Mouse (Mus musculus) urinary bladder, adult 18-20 months (tissue): ENCODE results near the gene Arpc4.
"Not testable (repeated sequence)": the region's sequence is repeated elsewhere in the genome, so short reads cannot be mapped to it uniquely, and the experiment has no call there.

ENCODE experiments used
- DNase-seq, 2 experiments: peaks; one replicate each; pipeline ENCODE4 v3.0.0; 2022; ENCODE audit warnings: low spot score in 2 of 2, mixed read lengths in 2 of 2

Arpc4 gene

DNA sequence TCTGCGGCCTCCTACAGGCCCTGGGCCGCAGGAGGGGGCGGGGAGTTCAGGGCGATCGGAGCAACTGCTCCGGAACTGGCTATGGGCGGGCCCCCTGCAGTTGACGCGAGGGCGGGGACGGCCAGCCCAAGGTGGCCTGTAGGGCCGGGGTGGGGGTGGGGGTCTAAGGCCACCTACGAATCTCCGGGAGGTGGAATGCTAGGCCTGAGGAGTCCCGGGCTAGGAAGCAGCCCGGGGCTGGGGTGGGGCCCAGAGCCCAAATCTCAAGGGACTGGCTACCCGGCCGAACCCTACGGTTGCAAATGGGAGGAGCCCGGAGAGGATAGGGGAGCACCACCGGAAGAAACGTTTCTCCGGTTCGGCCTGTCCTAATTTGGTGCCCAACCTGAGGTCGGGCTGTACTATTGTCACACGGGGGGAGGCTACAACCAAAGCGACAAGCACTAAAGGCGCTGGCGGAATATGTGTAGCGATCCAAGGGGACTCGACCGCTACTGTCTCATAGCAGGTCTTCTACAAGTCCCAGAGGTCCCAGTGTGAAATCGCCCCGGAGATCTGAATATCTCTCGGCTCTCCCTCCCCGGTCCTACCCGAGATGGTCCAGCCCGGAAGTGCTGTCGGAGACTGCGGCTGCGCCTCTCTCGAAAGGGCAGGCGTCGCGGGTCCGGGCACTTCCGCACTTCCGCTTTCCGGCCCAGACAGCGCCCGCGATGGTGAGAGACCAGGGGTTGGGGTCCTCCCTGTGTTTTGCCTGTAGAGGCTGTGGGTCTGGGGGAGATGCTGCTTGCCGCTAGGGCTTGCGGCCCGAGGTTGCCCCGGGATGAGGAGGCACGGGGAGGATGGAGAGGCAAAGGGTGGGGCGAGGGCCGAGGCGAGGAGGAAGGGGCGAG, at the start of gene Arpc4, which contains the start of gene Tada3:
Arpc4 (plus strand) TSS at position 620 of the 890 bp plus-strand sequence.
Tada3 (minus strand) TSS at position 388 of the 890 bp plus-strand sequence.
- peak; percentile 85 to 89 for DNase-seq

DNA sequence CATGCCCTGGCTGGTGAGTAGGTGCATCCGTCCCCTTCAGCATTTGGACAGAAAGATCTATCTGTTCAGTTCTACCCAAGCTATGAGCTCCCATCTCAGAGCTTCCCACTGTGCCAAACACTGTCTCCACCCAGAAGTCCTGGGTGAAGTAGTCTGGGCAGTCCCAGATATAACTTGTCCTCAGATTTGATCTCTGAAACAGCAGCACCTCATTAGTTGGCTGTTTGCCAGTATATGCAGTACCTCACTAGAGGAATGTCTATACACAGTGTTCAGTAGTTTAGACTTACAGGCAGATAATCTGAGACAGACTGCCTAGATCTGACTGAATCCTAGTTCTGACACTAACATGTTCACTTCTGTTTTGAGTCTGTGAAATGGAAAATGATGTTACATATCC, 48.5 kb upstream of the Arpc4 start:
- DNase-seq: no peak

DNA sequence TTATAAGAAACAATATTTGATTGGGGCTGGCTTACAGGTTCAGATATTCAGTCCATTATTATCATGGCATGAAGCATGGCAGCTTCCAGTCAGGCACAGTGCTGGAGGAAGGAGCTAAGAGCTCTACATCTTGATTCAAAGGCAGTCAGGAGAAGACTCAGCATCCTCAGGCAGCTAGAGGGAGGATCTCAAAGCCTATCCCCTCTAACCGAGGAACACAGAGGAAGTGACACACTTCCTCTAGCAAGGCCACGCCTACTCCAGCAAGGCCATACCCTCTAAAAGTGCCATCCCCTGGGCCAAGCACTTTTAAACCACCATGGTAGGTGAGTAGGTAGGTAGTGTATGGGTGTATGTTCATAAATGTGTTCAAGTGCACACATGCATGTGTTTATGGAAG, 47.4 kb upstream of the Arpc4 start:
- no peak for DNase-seq

DNA sequence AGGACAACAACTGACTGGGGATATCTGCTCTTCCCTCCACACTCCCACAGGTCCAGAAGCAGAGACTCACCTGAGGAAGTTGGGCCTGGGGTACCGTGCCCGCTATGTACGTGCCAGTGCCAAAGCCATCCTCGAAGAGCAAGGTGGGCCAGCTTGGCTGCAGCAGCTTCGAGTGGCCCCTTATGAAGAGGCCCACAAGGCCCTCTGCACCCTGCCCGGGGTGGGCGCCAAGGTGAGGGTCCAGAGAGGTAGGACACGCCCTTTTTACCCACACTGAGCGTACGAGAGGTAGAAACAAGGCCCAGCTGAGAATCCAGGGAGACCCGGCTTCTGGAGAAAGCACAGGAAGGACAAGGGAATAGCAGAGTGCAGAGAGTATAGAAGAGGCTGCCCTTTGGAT, 46.2 kb upstream of the Arpc4 start:
- no peak for DNase-seq

DNA sequence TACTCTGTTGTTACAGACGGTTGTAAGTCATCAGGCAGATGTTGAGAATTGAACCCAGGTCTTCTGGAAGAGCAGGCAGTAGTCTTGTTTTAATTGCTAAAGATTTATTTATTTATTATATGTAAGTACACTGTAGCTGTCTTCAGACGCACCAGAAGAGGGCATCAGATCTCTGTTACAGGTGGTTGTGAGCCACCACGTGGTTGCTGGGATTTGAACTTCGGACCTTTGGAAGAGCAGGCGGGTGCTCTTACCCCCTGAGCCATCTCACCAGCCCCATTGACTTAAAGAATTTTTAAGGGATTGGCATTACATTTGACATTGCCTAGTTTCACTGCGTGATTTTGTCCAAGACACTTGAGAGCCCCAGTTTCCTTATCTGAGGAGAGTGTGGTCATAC, 45.2 kb upstream of the Arpc4 start:
- DNase-seq: not testable (repeated sequence)

DNA sequence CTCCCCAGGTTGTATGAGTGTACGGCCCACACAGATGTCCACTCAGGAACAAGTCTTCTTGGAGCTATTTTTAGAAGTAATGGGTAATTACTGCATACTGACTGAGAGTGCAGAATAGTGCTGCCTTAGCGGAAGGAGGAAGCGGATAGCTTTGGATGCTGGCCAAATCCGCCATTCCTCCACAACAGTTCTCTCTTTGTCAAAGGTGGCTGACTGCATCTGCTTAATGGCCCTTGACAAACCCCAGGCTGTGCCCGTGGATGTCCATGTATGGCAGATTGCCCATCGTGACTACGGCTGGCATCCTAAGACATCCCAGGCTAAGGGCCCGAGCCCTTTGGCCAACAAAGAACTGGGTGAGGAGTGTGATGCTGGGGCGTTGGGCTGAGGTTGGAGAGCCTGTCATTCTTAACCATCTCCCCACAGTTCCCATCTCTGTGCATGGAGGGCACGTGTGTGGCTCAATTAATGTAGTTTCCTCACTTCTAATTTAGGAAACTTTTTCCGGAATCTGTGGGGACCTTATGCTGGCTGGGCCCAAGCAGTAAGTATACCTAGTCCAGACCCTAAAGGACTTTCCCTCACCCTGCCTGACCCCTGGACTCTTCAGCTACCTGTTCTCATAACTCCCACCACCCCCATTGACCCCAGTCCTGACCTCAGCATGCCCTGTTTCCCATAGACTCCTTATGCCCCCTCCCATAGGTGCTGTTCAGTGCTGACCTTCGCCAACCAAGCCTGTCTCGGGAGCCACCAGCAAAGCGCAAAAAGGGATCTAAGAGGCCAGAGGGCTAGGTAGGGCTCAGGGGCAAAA, 44.6 kb upstream of the Arpc4 start:
- no peak for DNase-seq

DNA sequence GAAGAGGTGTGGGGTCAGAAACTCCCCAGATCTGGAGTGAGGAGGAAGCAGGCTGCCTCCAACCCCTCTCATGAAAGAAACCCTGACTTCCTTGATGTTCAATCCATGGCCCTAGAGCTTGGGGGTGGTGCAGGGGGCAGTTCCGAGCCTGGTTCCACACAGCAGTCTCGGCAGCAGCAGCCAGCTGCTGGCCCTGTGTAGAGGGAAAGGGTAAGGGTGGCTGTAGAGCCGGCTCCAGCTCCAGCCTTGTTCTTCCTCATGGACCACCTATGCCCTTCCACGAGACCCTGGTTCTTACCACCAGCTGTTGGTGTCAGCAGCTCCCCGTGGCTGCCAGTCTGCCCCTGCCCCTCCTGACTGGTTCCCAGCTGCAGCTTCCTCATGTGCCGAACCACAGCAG, 43.7 kb upstream of the Arpc4 start:
- no peak for DNase-seq

DNA sequence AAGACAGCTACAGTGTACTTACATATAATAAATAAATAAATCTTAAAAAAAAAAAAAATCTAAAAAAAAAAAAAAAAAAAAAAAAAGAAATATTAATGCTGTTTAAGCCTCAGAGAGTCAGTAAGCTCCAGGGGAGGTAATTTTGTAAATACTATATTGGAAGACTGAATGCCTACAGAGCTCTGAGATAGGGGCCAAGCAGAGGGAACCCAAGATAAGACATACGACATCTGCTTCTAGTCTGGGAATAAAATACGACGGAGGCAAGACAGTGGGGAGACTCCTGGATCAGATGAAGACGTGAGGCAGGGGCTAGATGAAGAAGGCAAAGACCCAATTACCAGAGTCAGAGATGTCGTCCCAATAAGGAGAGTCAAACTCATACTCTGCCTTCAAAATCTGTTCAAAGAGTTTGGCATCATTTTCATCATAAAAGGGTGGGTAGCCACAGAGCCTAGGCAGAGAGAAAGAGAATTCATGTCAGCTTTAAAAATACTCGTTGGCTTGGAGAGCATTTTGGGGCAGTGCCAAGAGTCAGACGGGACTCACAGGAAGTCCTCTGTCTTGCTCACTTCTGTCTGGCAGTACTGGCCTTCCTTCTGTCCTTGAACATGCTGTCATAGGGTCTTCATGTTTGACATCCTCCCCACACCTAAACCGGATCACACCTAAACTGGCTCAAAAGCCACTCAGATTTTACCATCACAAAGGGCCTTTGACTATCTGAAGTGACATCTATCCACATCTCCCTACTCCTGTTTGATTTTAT, 40.9 kb upstream of the Arpc4 start:
- no peak for DNase-seq

DNA sequence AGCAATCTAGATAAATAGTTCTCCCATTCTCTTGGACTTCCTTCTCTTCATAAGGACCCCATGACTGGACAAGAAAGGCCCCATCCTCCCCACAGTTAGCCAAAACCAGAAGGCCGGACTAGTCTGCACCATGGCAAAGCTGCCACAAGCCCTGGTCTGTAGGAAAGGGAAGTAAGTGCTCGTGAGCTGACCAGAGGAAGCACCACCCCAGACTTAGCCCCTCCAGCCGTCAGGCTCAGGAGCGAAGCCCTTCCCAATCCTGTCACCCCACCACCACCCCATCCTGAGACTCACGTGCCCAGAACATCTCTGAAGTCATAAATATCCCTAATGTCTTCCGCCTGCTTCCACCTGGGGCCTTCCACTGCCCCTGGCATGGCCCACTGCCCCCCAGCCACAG, 36.3 kb upstream of the Arpc4 start:
- DNase-seq: no peak

DNA sequence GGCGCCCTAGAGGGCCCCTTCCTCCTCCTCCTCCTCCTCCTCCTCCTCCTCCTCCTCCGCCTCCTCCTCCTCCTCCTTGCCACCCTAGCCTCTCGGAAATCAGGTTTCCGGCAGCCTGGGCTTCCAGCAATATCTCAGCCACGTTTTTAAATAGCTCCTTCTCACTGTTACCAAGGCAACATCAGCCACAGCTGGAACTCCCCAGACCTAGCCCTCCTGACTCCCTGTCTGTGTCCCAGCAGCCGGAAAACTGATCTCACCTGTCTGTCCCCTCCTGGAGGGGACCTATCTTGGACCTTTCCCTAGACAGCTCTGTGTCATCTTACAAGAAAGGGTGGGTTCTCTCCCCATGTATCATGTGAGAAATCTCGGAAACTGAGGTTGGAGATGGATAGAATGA, 35.6 kb upstream of the Arpc4 start:
- DNase-seq: no peak

DNA sequence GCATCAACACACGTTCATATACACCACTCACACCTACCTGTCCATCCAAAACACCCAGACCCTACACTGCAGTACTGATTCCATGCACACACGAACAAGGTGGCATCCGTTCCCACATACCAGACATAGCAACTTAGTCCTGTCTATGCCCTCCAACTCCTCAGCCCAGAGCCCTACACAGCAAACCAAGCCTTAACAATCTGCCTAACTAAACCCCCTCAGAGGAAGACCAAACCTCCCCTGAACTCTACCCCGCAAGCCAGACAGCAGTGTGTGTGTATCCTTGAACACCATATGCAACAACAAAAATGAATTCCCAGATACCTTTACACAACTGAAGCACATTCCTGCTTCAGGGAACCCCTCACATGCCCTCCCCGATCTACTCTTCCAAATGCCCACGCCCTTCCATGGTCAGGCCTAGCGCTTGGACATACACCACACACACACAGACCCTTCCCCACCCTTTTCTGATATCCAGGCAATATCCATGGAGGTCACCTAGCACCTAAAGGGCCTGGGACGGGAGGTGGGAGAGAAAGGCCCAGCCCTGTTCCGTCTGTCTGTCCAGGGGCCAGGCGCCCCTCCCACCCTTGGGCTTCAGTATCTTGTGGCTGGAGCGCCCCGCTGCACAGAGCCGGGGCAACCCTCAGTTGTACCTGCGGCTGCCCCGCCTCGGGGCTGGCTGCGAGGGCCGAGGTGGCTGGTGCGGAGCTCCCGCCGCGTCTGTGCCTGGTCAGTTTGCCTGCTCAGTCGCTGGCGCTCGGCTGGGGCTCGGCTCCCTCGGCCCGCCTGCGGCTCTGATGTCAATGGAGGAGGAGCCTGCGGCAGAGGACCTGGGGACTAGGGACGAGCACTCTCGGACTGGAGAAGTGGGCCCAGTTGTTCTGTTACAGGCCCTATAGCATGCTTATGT, 34.5 kb upstream of the Arpc4 start, which contains the start of gene Camk1:
Camk1 (minus strand) TSS at position 808 of the 916 bp plus-strand sequence.
- peak; percentile 69 to 79 for DNase-seq

DNA sequence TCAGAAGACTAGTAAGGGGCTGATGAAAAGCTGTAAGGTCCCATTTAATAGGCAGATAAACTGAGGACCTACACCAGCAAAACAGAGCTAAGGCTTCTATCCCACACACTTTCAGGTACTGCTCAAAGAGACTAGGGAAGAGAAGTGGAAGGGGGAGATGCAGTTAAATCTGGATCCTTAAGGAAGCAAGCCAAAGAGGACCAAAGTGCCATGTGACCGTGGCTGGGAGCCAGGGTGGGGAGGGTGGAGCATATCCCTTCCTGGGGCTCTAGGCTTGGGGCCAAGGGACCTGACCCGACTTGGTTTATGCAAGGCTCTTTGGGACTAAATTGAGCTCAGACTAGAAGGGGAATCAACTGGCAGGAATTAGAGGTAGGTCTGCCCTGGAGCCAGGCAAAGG, 33.6 kb upstream of the Arpc4 start:
- DNase-seq: peak; percentile 30 to 56

DNA sequence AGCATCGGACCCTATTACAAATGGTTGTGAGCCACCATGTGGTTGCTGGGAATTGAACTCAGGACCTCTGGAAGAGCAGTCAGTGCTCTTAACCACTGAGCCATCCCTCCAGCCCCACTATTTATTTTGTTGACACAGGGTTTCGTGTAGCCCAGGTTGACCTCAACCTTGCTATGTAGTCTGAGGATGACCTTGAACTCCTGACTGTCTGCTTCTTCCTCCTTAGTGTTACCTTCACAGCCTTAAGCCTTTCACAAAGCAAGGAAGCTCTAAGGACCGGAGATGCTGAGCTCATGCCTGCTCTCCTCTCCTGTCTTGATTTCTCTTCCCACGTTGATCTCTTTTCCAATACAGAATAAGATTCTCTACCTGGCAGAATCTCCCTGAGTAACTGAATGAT, 31.0 kb upstream of the Arpc4 start:
- no peak for DNase-seq

DNA sequence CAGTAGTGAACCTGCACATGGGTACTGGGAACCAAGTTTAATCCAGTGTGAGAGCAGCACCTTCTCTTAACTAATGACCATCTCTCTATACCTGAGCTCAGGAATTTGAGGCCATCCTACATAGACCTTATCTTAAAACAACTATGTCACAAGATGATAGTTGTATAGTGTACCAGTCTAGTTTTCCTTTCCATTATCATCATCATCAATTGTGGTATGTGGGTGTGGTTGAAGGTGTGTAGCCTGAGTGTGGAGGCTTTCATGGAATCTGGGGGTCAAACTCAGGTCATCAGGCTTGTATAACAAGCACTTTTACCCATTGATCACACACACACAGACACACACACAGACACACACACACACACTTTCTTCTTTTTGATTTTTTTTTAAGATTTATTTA, 27.4 kb upstream of the Arpc4 start:
- DNase-seq: no peak

DNA sequence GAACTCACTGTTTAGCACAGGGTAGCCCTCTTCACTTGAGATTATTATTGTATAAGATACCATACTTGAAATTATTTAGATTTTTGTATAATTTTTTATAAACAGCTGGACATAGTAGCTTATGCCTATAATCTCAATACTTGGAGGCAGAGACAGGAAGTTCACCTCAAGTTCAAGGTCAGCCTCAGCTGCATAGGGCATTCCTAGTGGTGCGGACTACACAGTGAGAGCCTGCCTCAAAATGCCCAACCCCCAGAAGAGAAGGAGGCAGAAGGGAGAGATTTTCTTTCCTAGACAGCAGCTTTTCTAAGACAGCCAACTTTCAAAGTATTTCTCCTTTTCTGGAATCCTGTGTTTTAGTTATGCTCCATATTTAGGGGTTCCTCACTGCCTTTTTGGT, 26.8 kb upstream of the Arpc4 start:
- no peak for DNase-seq

DNA sequence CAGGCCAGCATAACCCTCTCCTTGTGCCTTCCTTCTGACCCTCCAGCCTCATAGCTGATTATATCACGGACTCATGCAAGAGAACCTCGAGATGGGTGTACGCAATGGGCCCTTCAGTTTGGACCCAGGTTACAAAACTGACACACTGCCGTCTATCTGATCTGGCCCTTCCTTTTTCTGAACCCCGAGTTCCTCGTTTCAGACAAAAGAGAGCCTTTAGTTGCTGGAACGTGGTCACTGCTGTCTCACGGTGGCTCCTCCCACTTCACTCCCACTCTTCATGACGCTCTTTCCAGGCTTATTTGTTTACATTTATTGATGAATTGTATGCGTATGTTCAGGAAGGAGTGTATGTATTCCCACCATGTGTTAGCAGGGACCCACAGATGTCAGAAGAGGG, 26.3 kb upstream of the Arpc4 start:
- DNase-seq: no peak

DNA sequence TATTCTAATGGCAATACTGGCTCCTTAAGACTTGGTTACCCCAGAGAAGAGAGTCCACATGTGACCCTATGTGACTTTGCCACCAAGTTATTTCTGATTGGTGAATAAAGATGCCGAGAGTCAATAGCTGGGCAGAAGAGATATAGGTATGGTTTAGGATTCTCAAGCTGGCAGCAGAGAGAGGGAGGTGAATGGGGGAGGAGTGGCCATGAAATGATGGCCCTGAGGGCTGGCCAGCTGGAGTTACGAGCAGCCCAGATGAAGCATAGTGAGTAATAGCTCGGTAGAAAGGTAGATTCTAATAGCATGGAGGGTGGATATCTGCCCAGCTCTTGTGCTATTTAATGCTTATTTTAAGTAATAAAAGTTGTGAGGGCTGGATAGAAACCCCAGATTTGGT, 25.1 kb upstream of the Arpc4 start:
- no peak for DNase-seq

DNA sequence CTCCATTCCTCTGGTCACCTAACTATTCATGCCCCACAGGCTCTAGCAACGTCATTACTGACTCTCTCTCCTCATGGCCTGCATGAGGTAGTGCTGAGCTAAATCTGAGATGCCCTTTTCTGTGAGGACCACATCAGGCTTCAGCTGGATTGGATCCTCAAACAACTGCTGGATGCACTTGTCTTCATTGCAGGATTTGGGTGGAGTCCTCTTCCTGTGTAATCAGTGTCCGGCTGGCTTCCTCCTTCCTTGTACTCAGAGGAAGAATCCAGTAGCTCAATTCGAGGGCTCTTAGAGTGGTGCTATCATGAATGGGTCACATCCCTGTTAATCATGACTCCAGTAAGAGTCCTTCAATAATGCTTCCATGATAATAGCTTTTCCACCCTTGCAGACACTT, 24.2 kb upstream of the Arpc4 start:
- no peak for DNase-seq

DNA sequence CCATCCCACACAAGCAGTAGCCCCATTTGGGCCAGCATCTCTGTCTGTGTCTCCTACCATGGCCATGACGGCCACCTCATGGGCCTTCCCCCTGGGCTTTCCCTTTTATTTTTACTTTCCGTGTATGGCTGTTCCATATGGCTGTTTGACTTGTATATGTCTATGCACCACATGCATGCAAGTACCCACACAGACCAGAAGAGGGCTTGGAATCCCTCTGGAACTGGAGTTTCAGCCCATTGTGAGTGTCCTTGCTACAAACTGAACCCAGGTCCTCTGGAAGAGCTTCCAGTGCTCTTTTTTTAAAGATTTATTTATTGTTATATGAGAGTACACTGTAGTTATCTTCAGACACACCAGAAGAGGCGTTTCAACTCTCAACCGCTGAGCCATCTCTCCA, 16.4 kb upstream of the Arpc4 start:
- DNase-seq: no peak

DNA sequence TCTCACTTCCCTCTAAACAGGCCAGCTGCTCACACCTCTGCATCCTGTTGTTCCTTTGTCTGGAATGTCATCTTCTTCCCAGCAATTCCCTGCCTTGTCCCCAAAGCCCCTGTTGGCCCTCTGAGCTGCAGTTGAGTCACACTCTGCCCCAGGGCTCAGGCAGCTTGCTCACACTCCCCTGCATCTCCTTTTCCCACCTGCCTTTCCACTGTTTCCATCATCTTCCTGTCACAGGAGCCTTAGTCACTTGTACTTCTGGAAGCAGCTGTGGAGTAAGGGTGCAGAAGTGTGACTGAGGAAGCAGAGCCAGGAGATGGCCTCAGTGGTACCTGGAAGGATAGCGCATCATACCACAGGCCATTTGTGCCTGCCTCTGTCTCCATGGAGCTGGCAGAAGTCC, 15.7 kb upstream of the Arpc4 start:
- DNase-seq: no peak
